Mouse (Mus musculus) spleen, adult 2 months (tissue): ENCODE results near the gene Rgs12.

Experiments used
- CTCF ChIP-seq: fragments of 200-500 bp; IDR thresholded peaks from 2 replicates; pipeline ENCODE4 v1.5.1; 2011; ENCODE audit warnings: mild to moderate bottlenecking, inconsistent platforms; ENCODE audit not compliant: insufficient read depth, insufficient read length, insufficient replicate concordance; ENCODE audit errors: extremely low read depth
- POLR2A ChIP-seq: fragments of 200-500 bp; IDR thresholded peaks from 2 replicates; pipeline ENCODE4 v1.6.1; 2011; ENCODE audit warnings: low read depth, low read length, inconsistent platforms

GRCm38 (mm10) chr5:35055076-35055475 is 105.8 kb downstream of the Rgs12 start:
- TF ChIP-seq CTCF (no peak), POLR2A (no peak)
